Mouse (Mus musculus) kidney, postnatal 25 days (tissue): Measurements from ENCODE around the gene Foxc1.

Experiments used
- DNase-seq, 2 experiments: peaks; one replicate each; pipeline ENCODE4 v3.0.0; 2021; ENCODE audit warnings: mixed read lengths in 2 of 2

Gene Foxc1

GRCm38 (mm10) chr13:31806890-31807735 lies 680 bp downstream of the Foxc1 start:
- DNase-seq, result peak in 1 of 2 experiments; percentile 52

GRCm38 (mm10) chr13:31807736-31808115 lies 1.3 kb downstream of the Foxc1 start:
- DNase-seq, result no peak

GRCm38 (mm10) chr13:31808116-31808803 lies 1.8 kb downstream of the Foxc1 start:
- DNase-seq, result peak; percentile 54 to 70

GRCm38 (mm10) chr13:31808804-31809420 lies 2.5 kb downstream of the Foxc1 start:
- no peak for DNase-seq

- no peak for DNase-seq
Measured at GRCm38 (mm10) chr13:31809701-31810100, 3.3 kb downstream of the Foxc1 start.

GRCm38 (mm10) chr13:31810375-31810692 lies 3.9 kb downstream of the Foxc1 start:
- no peak for DNase-seq

- peak in 1 of 2 experiments; percentile 46 for DNase-seq
Measured at GRCm38 (mm10) chr13:31810693-31811541, 4.5 kb downstream of the Foxc1 start.

GRCm38 (mm10) chr13:31811542-31812021 lies 5.1 kb downstream of the Foxc1 start:
- DNase-seq, result peak in 1 of 2 experiments; percentile 46

GRCm38 (mm10) chr13:31812701-31813100 lies 6.3 kb downstream of the Foxc1 start:
- no peak for DNase-seq

GRCm38 (mm10) chr13:31815383-31816003 lies 9.1 kb downstream of the Foxc1 start:
- DNase-seq, result no peak

- DNase-seq, result no peak
Measured at GRCm38 (mm10) chr13:31818337-31818736, 11.9 kb downstream of the Foxc1 start.

GRCm38 (mm10) chr13:31819664-31820405 lies 13.4 kb downstream of the Foxc1 start:
- DNase-seq, result no peak

- DNase-seq, result peak; percentile 38 to 63
Measured at GRCm38 (mm10) chr13:31820587-31821017, 14.2 kb downstream of the Foxc1 start.

GRCm38 (mm10) chr13:31821050-31821449 lies 14.6 kb downstream of the Foxc1 start:
- no peak for DNase-seq

GRCm38 (mm10) chr13:31823316-31823715 lies 16.9 kb downstream of the Foxc1 start:
- DNase-seq, result no peak

GRCm38 (mm10) chr13:31825180-31825579 lies 18.7 kb downstream of the Foxc1 start:
- DNase-seq, result no peak

GRCm38 (mm10) chr13:31827160-31827559 lies 20.7 kb downstream of the Foxc1 start:
- DNase-seq, result no peak

GRCm38 (mm10) chr13:31827820-31828332 lies 21.4 kb downstream of the Foxc1 start:
- DNase-seq, result no peak

- DNase-seq, result no peak
Measured at GRCm38 (mm10) chr13:31828446-31828845, 22.0 kb downstream of the Foxc1 start.

GRCm38 (mm10) chr13:31830332-31830731 lies 23.9 kb downstream of the Foxc1 start:
- no peak for DNase-seq

GRCm38 (mm10) chr13:31835802-31836201 lies 29.4 kb downstream of the Foxc1 start:
- DNase-seq, result no peak
